Mouse (Mus musculus) layer of hippocampus, adult 6 months (tissue): ENCODE results near the gene Ipo7. TPM values are rescaled to one million over a fixed set of nuclear protein-coding genes. Genes with fewer than 3 reads are reported as not detected.

Source experiments
- long read RNA-seq, 2 experiments: library from polyadenylated mRNA; unstranded; transcript quantifications; one replicate each; pipeline ENCODE4 v2.0.0; 2019 to 2020
- polyA plus RNA-seq: library from polyadenylated mRNA; unstranded; fragments of <200 nt; fragmentation: Nextera tagmentation; gene quantifications from 2 replicates; pipeline ENCODE4 v1.2.3, GENCODE M21; 2021

The Ipo7 gene
- 15.4 and 17.8 TPM in 2 replicates for polyA plus RNA-seq
- long read RNA-seq, experiment 1, full-length matches to known transcripts: 2 of 24 reads
- long read RNA-seq, experiment 1, partial matches to known transcripts: 16 of 24 reads
- long read RNA-seq, experiment 1, other reads (novel, unspliced or antisense): 6 of 24 reads
- long read RNA-seq, experiment 2, full-length matches to known transcripts: 57 of 81 reads
- long read RNA-seq, experiment 2, partial matches to known transcripts: 9 of 81 reads
- long read RNA-seq, experiment 2, other reads (novel, unspliced or antisense): 15 of 81 reads

DNA sequence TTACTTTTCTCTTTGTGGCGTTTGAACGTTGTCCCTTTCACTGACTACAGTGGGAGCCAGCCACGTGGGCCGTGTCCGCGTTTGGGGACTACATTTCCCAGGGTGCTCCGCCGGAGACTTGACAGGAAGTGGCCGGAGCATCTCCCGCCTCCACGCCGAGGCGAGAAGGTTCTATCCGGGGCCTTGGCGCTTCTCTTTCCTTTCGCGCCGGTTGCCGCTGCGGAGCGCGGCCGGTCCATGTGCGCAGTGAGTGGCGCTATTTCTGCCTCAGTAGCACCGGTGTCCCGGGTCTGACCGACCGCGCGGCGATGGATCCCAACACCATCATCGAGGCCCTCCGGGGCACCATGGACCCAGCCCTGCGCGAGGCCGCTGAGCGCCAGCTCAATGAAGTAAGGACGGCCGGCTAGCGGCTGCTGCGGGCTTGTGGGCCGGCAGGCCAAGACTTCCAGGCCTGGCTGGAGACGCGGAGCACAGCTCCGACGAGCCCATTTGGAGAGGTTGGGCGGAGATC is at the start of gene Ipo7:
Ipo7 (plus strand) TSS at position 158 of the 514 bp plus-strand sequence.

GRCm38 (mm10) chr7:109986775-109987174 is 31.3 kb upstream of the Ipo7 start, which contains the start of gene Tmem41b:
Gene Tmem41b, minus strand, starts transcription at chr7:109986929.

GRCm38 (mm10) chr7:110061199-110061751 is 43.2 kb downstream of the Ipo7 start, which contains the start of gene Zfp143:
Gene Zfp143, plus strand, starts transcription at chr7:110061217.

Other genes with a start within 250 kb of the Ipo7 start
- gene Nrip3, start 236.2 kb upstream of the Ipo7 start, polyA plus RNA-seq: 80.9 and 89.7 TPM in 2 replicates
- 0.39 and 0.44 TPM in 2 replicates for gene Scube2, start 152.6 kb upstream of the Ipo7 start, polyA plus RNA-seq
- gene Dennd5a, start 57.8 kb upstream of the Ipo7 start, polyA plus RNA-seq: 50.1 and 50.6 TPM in 2 replicates
- gene Tmem41b, start 31.3 kb upstream of the Ipo7 start, polyA plus RNA-seq: 46.0 and 50.6 TPM in 2 replicates
- gene Zfp143, start 42.9 kb downstream of the Ipo7 start, polyA plus RNA-seq: 9.3 and 11.8 TPM in 2 replicates
- 7.0 and 7.6 TPM in 2 replicates for gene Wee1, start 103.8 kb downstream of the Ipo7 start, polyA plus RNA-seq
- gene Swap70, start 203.4 kb downstream of the Ipo7 start, polyA plus RNA-seq: 4.1 and 4.5 TPM in 2 replicates